Mouse (Mus musculus) embryonic fibroblast, embryonic 13.5 days (primary cell): Measurements from ENCODE around the gene Gm10273. TPM values are rescaled to one million over a fixed set of nuclear protein-coding genes. Genes with fewer than 3 reads are reported as not detected.
"Not testable (repeated sequence)": the region's sequence is repeated elsewhere in the genome, so short reads cannot be mapped to it uniquely, and the experiment has no call there.

Experiments used
- H3K27ac ChIP-seq: 2 replicates; pipeline ENCODE4 v1.5.1; 2012; ENCODE audit warnings: low read length, control low read depth, inconsistent platforms; ENCODE audit not compliant: insufficient read depth
- H3K4me1 ChIP-seq: 2 replicates; pipeline ENCODE4 v1.6.1; 2011; ENCODE audit warnings: low read length; ENCODE audit not compliant: control insufficient read depth, insufficient read depth
- H3K4me3 ChIP-seq: 2 replicates; pipeline ENCODE4 v1.5.1; 2011; ENCODE audit warnings: mild to moderate bottlenecking, control low read depth, low read length; ENCODE audit not compliant: insufficient read depth
- CTCF ChIP-seq: IDR thresholded peaks from 2 replicates; pipeline ENCODE4 v1.5.1; 2011; ENCODE audit warnings: mild to moderate bottlenecking, control low read depth, low read length, moderate library complexity, borderline replicate concordance; ENCODE audit not compliant: insufficient read depth
- POLR2A ChIP-seq: IDR thresholded peaks from 2 replicates; pipeline ENCODE4 v1.6.1; 2011; ENCODE audit warnings: low read depth, mild to moderate bottlenecking, control low read depth, low read length, moderate library complexity
- polyA plus RNA-seq: library from polyadenylated mRNA; stranded (reverse); fragments of >200 nt; gene quantifications from 2 replicates; pipeline ENCODE4 v1.2.4, GENCODE M21; 2011; ENCODE audit warnings: low read depth; ENCODE audit not compliant: missing spikeins, insufficient read length

Gm10273 gene
- 42.7 and 78.1 TPM in 2 replicates for polyA plus RNA-seq

- H3K4me1 ChIP-seq, H3K4me3 ChIP-seq, H3K27ac ChIP-seq: not testable (repeated sequence)
These were observed at the start of gene Gm10273 for GRCm38 (mm10) chr10:59395461-59395860. TSS of gene Gm10273 (plus strand) at chr10:59395632.

GRCm38 (mm10) chr10:59346560-59346959 is 48.9 kb upstream of the Gm10273 start:
- TF ChIP-seq CTCF (no peak), POLR2A (no peak)
- Histone ChIP-seq H3K4me1 (no peaks in the 10 kb centered on the region), H3K27ac (no peak overlapping the region), H3K4me3 (no peak overlapping the region)

- TF ChIP-seq CTCF (no peak), POLR2A (no peak)
- no peaks in the 10 kb centered on the region for H3K4me1 ChIP-seq
- H3K27ac ChIP-seq = no peak overlapping the region
- H3K4me3 ChIP-seq = no peak overlapping the region
These were observed 47.2 kb upstream of the Gm10273 start for GRCm38 (mm10) chr10:59348200-59348599.

- no peaks in the 10 kb centered on the region for H3K4me1 ChIP-seq
- TF ChIP-seq POLR2A = no peak
- TF ChIP-seq CTCF = no peak
- no peak overlapping the region for H3K4me3 ChIP-seq
- H3K27ac ChIP-seq = no peak overlapping the region
These were observed 45.9 kb upstream of the Gm10273 start for GRCm38 (mm10) chr10:59349536-59349935.

- TF ChIP-seq CTCF = no peak
- no peak for TF ChIP-seq POLR2A
- Histone ChIP-seq H3K4me3 (no peak overlapping the region), H3K4me1 (no peaks in the 10 kb centered on the region), H3K27ac (no peak overlapping the region)
These were observed 42.4 kb upstream of the Gm10273 start for GRCm38 (mm10) chr10:59353065-59353464.

GRCm38 (mm10) chr10:59354120-59354519 is 41.3 kb upstream of the Gm10273 start:
- H3K4me3 ChIP-seq = no peak overlapping the region
- H3K27ac ChIP-seq = no peak overlapping the region
- H3K4me1 ChIP-seq = no peaks in the 10 kb centered on the region
- TF ChIP-seq CTCF (no peak), POLR2A (no peak)

- Histone ChIP-seq H3K4me1 (no peaks in the 10 kb centered on the region), H3K27ac (no peak overlapping the region), H3K4me3 (no peak overlapping the region)
- TF ChIP-seq CTCF (no peak), POLR2A (no peak)
These were observed 40.4 kb upstream of the Gm10273 start for GRCm38 (mm10) chr10:59355020-59355419.

GRCm38 (mm10) chr10:59358744-59359143 is 36.7 kb upstream of the Gm10273 start:
- TF ChIP-seq CTCF (no peak), POLR2A (no peak)
- Histone ChIP-seq H3K27ac (no peak overlapping the region), H3K4me3 (no peak overlapping the region), H3K4me1 (no peaks in the 10 kb centered on the region)

GRCm38 (mm10) chr10:59363208-59363607 is 32.2 kb upstream of the Gm10273 start:
- Histone ChIP-seq H3K27ac (no peak overlapping the region), H3K4me1 (no peaks in the 10 kb centered on the region), H3K4me3 (no peak overlapping the region)
- TF ChIP-seq CTCF = no peak
- TF ChIP-seq POLR2A = no peak

GRCm38 (mm10) chr10:59364551-59364950 is 30.9 kb upstream of the Gm10273 start:
- Histone ChIP-seq H3K4me1 (no peaks in the 10 kb centered on the region), H3K4me3 (no peak overlapping the region), H3K27ac (no peak overlapping the region)
- TF ChIP-seq POLR2A (no peak), CTCF (no peak)

- TF ChIP-seq CTCF (no peak), POLR2A (no peak)
- Histone ChIP-seq H3K4me1 (no peaks in the 10 kb centered on the region), H3K4me3 (no peak overlapping the region), H3K27ac (no peak overlapping the region)
These were observed 29.4 kb upstream of the Gm10273 start for GRCm38 (mm10) chr10:59365804-59366589.
